Mouse (Mus musculus): ENCODE data around the gene Tmem233.
A peak's percentile ranks its signal among the peaks of the same experiment; 100 is the strongest.

Gene Tmem233

GRCm38 (mm10) chr5:116029071-116029470 lies 54.0 kb downstream of the Tmem233 start:
- no peak for DNase-seq (ENCODE audit: low spot score)

- no peak for DNase-seq (ENCODE audit: low spot score)
Observed at GRCm38 (mm10) chr5:116026561-116026960, 56.5 kb downstream of the Tmem233 start.

- no peak for DNase-seq (ENCODE audit: low spot score)
Observed at GRCm38 (mm10) chr5:116026107-116026506, 56.9 kb downstream of the Tmem233 start.

- DNase-seq (ENCODE audit: low spot score) = peak; percentile 95
Observed at GRCm38 (mm10) chr5:116024327-116024739, 58.7 kb downstream of the Tmem233 start, which contains the start of gene Prkab1. Prkab1 (minus strand) TSS chr5:116024508.

- no peak for DNase-seq (ENCODE audit: low spot score)
Observed at GRCm38 (mm10) chr5:116023821-116024284, 59.2 kb downstream of the Tmem233 start.

GRCm38 (mm10) chr5:116023251-116023661 lies 59.8 kb downstream of the Tmem233 start:
- peak; percentile 24 for DNase-seq (ENCODE audit: low spot score)

- DNase-seq (ENCODE audit: low spot score) = peak; percentile 19
Observed at GRCm38 (mm10) chr5:116022658-116023200, 60.3 kb downstream of the Tmem233 start.

- no peak for DNase-seq (ENCODE audit: low spot score)
Observed at GRCm38 (mm10) chr5:116022131-116022530, 60.9 kb downstream of the Tmem233 start.

GRCm38 (mm10) chr5:116021552-116021951 lies 61.5 kb downstream of the Tmem233 start:
- no peak for DNase-seq (ENCODE audit: low spot score)

- no peak for DNase-seq (ENCODE audit: low spot score)
Observed at GRCm38 (mm10) chr5:116019371-116019770, 63.7 kb downstream of the Tmem233 start.

GRCm38 (mm10) chr5:116018784-116019183 lies 64.3 kb downstream of the Tmem233 start:
- peak; percentile 32 for DNase-seq (ENCODE audit: low spot score)

GRCm38 (mm10) chr5:116018196-116018595 lies 64.8 kb downstream of the Tmem233 start:
- no peak for DNase-seq (ENCODE audit: low spot score)

GRCm38 (mm10) chr5:116017391-116017790 lies 65.7 kb downstream of the Tmem233 start:
- no peak for DNase-seq (ENCODE audit: low spot score)

- DNase-seq (ENCODE audit: low spot score) = no peak
Observed at GRCm38 (mm10) chr5:116016542-116016941, 66.5 kb downstream of the Tmem233 start.

GRCm38 (mm10) chr5:116014237-116014636 lies 68.8 kb downstream of the Tmem233 start:
- no peak for DNase-seq (ENCODE audit: low spot score)

- DNase-seq (ENCODE audit: low spot score) = no peak
Observed at GRCm38 (mm10) chr5:116013821-116014220, 69.2 kb downstream of the Tmem233 start.

- DNase-seq (ENCODE audit: low spot score) = no peak
Observed at GRCm38 (mm10) chr5:116012503-116012902, 70.5 kb downstream of the Tmem233 start.

GRCm38 (mm10) chr5:116011700-116012099 lies 71.3 kb downstream of the Tmem233 start:
- DNase-seq (ENCODE audit: low spot score) = no peak

GRCm38 (mm10) chr5:116009884-116010627 lies 73.0 kb downstream of the Tmem233 start:
- DNase-seq (ENCODE audit: low spot score) = no peak

GRCm38 (mm10) chr5:116009091-116009851 lies 73.8 kb downstream of the Tmem233 start:
- peak; percentile 60 for DNase-seq (ENCODE audit: low spot score)

GRCm38 (mm10) chr5:116007723-116008122 lies 75.3 kb downstream of the Tmem233 start:
- no peak for DNase-seq (ENCODE audit: low spot score)

- no peak for DNase-seq (ENCODE audit: low spot score)
Observed at GRCm38 (mm10) chr5:116006324-116007099, 76.5 kb downstream of the Tmem233 start.

Data from urinary bladder, postnatal 14 days (tissue).